Mouse (Mus musculus) lung, postnatal 0 days (tissue): ENCODE results near the gene Myo19.

Source experiments
- CTCF ChIP-seq: IDR thresholded peaks from 2 replicates; pipeline ENCODE4 v1.5.1; 2016; ENCODE audit warnings: antibody characterized with exemption, mild to moderate bottlenecking
- EP300 ChIP-seq: IDR thresholded peaks from 2 replicates; pipeline ENCODE4 v1.6.1; 2016; ENCODE audit warnings: antibody characterized with exemption, mild to moderate bottlenecking, control low read depth

GRCm38 (mm10) chr11:84919951-84920350 is 40.0 kb downstream of the Myo19 start:
- no peak for TF ChIP-seq CTCF
- TF ChIP-seq EP300 = no peak
